Mouse (Mus musculus) ES-Bruce4 (cell line): ENCODE measurements around the gene Flvcr1. TPM values are rescaled to one million over a fixed set of nuclear protein-coding genes. Genes with fewer than 3 reads are reported as not detected.
A peak's percentile ranks its signal among the peaks of the same experiment; 100 is the strongest.

ENCODE experiments used
- H3K27ac ChIP-seq: 2 replicates; pipeline ENCODE4 v1.5.1; 2012; ENCODE audit warnings: low read length, inconsistent platforms; ENCODE audit not compliant: insufficient read depth
- H3K27me3 ChIP-seq: 2 replicates; pipeline ENCODE4 v1.6.1; 2012; ENCODE audit warnings: mild to moderate bottlenecking, low read length, inconsistent platforms; ENCODE audit not compliant: control insufficient read depth, poor library complexity, insufficient read depth, severe bottlenecking
- H3K36me3 ChIP-seq: 2 replicates; pipeline ENCODE4 v1.6.1; 2012; ENCODE audit warnings: inconsistent platforms, mild to moderate bottlenecking, low read length, moderate library complexity; ENCODE audit not compliant: control insufficient read depth, poor library complexity, insufficient read depth, severe bottlenecking
- H3K4me1 ChIP-seq: one replicate; pipeline ENCODE4 v1.8.1; 2011; ENCODE audit warnings: low read length; ENCODE audit not compliant: control insufficient read depth, insufficient read depth
- H3K4me3 ChIP-seq: 2 replicates; pipeline ENCODE4 v1.5.1; 2011; ENCODE audit warnings: low read depth, mild to moderate bottlenecking, low read length
- H3K9ac ChIP-seq: 2 replicates; pipeline ENCODE4 v1.6.1; 2012; ENCODE audit warnings: low read depth, mild to moderate bottlenecking, inconsistent platforms; ENCODE audit not compliant: poor library complexity, severe bottlenecking
- H3K9me3 ChIP-seq: replicated peaks from 2 replicates; pipeline ENCODE4 v1.6.1; 2012; ENCODE audit warnings: mild to moderate bottlenecking, low read length, inconsistent platforms; ENCODE audit not compliant: control insufficient read depth, poor library complexity, insufficient read depth, severe bottlenecking
- CTCF ChIP-seq: IDR thresholded peaks from one replicate; pipeline ENCODE4 v1.8.1; 2011; ENCODE audit warnings: low read depth, low read length
- EP300 ChIP-seq: IDR thresholded peaks from 2 replicates; pipeline ENCODE4 v1.6.1; 2011; ENCODE audit warnings: low read depth, low read length; ENCODE audit not compliant: insufficient read depth
- POLR2A ChIP-seq: IDR thresholded peaks from one replicate; pipeline ENCODE4 v1.8.1; 2011; ENCODE audit warnings: low read length; ENCODE audit not compliant: insufficient read depth
- polyA plus RNA-seq: library from polyadenylated mRNA; stranded (reverse); fragments of >200 nt; gene quantifications from 2 replicates; pipeline ENCODE4 v1.2.4, GENCODE M21; 2011; ENCODE audit warnings: low read depth; ENCODE audit not compliant: missing spikeins, insufficient read depth, insufficient read length

Gene Flvcr1
- polyA plus RNA-seq, 1 experiment = 10.0 TPM

DNA sequence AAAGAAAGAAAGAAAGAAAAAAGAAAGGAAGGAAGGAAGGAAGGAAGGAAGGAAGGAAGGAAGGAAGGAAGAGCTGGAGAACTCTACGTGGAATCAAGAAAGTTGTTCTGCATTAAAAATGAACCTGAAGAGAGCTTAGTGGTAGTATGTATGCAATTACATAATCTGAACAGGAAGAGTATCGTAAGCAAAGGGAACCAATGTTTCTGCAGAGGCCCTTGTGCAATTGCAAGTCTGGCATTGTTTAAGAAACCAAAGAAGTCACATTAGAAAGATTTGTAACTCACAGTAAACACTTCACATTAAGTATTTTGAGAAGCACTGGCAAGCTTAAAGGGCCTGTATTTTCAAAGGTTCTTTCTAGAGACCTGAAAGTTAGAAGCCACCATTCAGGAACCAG lies 2.8 kb downstream of the Flvcr1 start:
- 0 out of 2 replicates have a peak, but pooled peaks cover 2% of the 10 kb centered on the region for H3K36me3 ChIP-seq
- TF ChIP-seq POLR2A = no peak
- no peak for TF ChIP-seq EP300
- TF ChIP-seq CTCF = no peak
- no peaks in the 10 kb centered on the region for H3K27me3 ChIP-seq
- no peaks in the 10 kb centered on the region for H3K9me3 ChIP-seq
- H3K27ac ChIP-seq = no peak overlapping the region
- H3K4me1 ChIP-seq = no peaks in the 10 kb centered on the region
- no peak overlapping the region for H3K4me3 ChIP-seq
- no peak overlapping the region for H3K9ac ChIP-seq

DNA sequence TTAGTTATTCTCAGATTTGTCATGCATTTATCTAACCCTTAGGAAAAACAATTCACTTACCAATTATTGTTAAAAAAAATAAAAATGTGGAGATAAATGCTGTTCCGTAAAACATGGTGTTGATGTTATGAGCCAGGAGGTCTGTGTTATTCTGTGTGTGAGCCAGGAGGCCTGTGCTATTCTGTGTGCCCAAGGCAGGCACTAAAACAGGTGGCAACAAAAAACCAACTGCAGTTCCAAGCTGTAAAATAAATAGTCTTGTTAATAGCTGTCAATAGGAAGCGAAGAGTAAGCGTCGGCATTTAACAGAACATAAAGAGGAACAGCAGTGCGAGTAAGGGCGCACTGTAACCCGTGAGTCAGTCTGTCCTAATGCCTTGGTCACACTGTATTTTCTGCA lies 4.9 kb downstream of the Flvcr1 start:
- Histone ChIP-seq H3K36me3 (0 out of 2 replicates have a peak, but pooled peaks cover 2% of the 10 kb centered on the region), H3K9ac (no peak overlapping the region), H3K27me3 (no peaks in the 10 kb centered on the region), H3K9me3 (no peaks in the 10 kb centered on the region), H3K4me3 (no peak overlapping the region), H3K4me1 (no peaks in the 10 kb centered on the region), H3K27ac (no peak overlapping the region)
- TF ChIP-seq POLR2A (no peak), EP300 (no peak), CTCF (no peak)

DNA sequence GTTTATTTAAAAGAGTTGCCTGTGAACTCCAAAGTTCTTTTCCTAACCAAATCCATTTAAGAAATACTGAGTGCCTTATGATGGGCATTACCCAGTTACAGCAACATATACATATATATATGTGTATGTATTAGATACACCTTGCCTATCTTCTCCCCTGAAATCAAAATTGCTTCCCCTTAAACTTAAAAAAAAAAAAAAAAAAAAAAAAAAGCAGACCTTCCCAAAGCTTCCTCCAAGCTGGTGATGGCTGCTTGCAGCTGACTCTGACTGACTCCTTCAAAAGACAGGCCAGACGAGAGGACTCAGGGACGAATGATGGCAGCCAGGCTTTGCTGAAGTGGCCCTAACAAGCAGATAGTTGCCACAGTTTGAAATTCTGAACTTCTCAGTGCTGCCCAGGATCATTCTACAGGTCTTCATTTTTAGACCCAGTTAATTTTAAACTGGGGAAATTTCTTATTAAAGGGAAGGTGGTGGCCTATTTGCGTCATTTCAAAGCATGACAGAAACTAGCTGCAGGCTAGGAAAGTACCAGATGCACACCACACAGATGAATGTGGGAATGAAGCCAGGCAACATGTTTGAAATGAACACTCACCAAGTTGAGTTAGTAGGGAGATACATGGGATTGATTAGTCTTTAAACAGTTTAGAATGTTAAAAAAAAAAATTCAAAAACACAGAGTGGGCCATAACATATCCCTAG lies 5.6 kb downstream of the Flvcr1 start:
- Histone ChIP-seq H3K27me3 (no peaks in the 10 kb centered on the region), H3K9ac (no peak overlapping the region), H3K4me1 (no peaks in the 10 kb centered on the region), H3K9me3 (no peaks in the 10 kb centered on the region), H3K27ac (no peak overlapping the region), H3K4me3 (no peak overlapping the region), H3K36me3 (0 out of 2 replicates have a peak, but pooled peaks cover 2% of the 10 kb centered on the region)
- TF ChIP-seq CTCF (no peak), POLR2A (no peak), EP300 (no peak)

DNA sequence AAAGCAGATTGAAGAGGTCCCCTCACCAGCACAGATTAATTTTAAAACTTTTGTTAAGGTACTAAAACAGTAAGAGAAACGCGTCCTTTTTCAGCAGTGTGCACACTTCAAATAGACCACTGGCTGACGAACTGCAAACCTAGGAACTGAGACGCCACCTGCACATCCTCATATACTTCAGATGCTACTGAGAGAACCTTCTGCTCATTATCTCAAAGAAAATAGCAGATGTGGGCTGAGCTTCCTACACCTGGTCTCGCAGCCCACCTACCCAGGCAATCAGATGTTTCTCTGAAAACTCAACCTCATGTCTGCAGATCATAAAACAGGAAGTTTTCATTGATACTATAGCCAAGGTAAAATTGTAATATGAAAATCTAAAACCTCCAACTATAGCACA lies 6.2 kb downstream of the Flvcr1 start:
- no peaks in the 10 kb centered on the region for H3K9me3 ChIP-seq
- no peak overlapping the region for H3K9ac ChIP-seq
- no peaks in the 10 kb centered on the region for H3K27me3 ChIP-seq
- H3K27ac ChIP-seq = no peak overlapping the region
- H3K36me3 ChIP-seq = 0 out of 2 replicates have a peak, but pooled peaks cover 2% of the 10 kb centered on the region
- no peaks in the 10 kb centered on the region for H3K4me1 ChIP-seq
- TF ChIP-seq CTCF = no peak
- TF ChIP-seq EP300 = no peak
- TF ChIP-seq POLR2A = no peak
- H3K4me3 ChIP-seq = no peak overlapping the region

DNA sequence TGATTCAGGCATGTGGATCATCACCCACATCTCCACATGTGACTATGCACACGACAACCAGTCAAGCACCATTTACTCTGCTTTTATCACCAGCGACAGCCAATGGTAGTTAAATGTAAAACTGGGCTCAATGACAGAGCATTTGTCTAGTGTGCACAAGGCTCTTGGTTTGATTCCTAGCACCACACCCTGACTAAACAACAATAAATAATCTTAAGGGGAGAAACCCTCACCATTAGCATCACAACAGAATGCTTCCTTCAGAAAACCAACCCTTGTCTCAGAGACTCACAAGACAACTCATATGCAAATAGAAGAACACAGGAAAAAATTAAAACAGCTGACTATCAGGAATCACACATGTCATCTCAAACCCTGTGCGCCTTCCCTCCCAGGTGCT lies 11.7 kb downstream of the Flvcr1 start:
- Histone ChIP-seq H3K4me3 (no peak overlapping the region), H3K27me3 (no peaks in the 10 kb centered on the region), H3K27ac (no peak overlapping the region), H3K9ac (no peak overlapping the region), H3K4me1 (no peaks in the 10 kb centered on the region), H3K9me3 (no peaks in the 10 kb centered on the region), H3K36me3 (peaks cover 5% of the 10 kb centered on the region; the same call in 1 of the 2 replicates)
- TF ChIP-seq CTCF = no peak
- TF ChIP-seq POLR2A = no peak
- TF ChIP-seq EP300 = no peak

DNA sequence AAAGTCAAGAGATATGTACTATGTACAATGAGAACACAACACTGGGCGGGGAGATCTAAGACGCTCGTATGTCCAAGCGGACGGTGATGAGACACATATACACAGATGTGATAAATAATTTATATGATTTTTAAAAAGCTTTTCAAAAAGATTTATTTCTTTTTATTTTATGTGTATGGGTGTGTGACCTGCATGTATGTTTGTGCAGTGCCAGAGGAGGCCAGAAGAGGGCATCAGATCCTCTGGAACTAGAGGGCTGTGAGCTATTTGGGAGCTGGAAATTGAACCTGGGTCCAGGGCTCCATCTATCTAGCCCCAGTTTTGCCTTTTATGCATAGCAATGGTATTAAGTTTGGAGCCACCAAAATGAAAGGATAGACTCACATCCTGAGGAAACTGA lies 17.3 kb downstream of the Flvcr1 start:
- H3K36me3 ChIP-seq = peaks cover 11% of the 10 kb centered on the region
- no peak overlapping the region for H3K9ac ChIP-seq
- no peaks in the 10 kb centered on the region for H3K9me3 ChIP-seq
- TF ChIP-seq CTCF = peak; percentile 50
- TF ChIP-seq POLR2A = no peak
- no peaks in the 10 kb centered on the region for H3K27me3 ChIP-seq
- H3K4me1 ChIP-seq = no peaks in the 10 kb centered on the region
- H3K4me3 ChIP-seq = no peak overlapping the region
- no peak overlapping the region for H3K27ac ChIP-seq
